Mouse (Mus musculus): ENCODE measurements around the gene Myo10. TPM values are rescaled to one million over a fixed set of nuclear protein-coding genes. Genes with fewer than 3 reads are reported as not detected.

Gene Myo10
- polyA plus RNA-seq, 1 experiment, result 32.8 TPM

DNA sequence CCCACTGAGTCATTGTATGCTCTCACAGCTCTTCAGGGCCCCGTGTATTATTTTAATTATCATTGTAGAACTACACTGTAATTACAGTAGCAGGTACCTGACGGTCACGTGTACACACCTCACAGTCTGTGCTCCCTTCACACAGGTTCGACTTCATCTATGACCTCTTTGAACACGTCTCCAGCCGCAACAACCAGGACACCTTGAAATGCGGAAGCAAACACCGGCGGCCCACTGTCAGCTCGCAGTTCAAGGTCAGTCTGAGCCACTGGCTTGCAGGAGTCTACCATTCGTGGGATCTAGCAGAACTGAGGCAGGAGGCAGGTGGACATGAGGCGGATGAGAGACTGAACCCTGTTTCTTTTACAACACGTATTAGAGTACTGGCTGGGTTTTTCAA lies 119.9 kb downstream of the Myo10 start:
- TF ChIP-seq POLR2A (IDR thresholded peaks at IDR 0.05; ENCODE audit: extremely low read depth, insufficient read depth, low read length) (no peak), CTCF (IDR thresholded peaks at IDR 0.05; ENCODE audit: extremely low read depth, insufficient read depth, low read length) (no peak)
- Histone ChIP-seq H3K4me3 (ENCODE audit: insufficient read depth, low read length) (no peak overlapping the region), H3K4me1 (ENCODE audit: control insufficient read depth, insufficient read depth, low read length) (no peaks in the 10 kb centered on the region), H3K27ac (ENCODE audit: insufficient read depth, low read length) (no peak overlapping the region)

GRCm38 (mm10) chr15:25751510-25751909 lies 129.2 kb downstream of the Myo10 start:
- no peak for TF ChIP-seq CTCF (IDR thresholded peaks at IDR 0.05; ENCODE audit: extremely low read depth, insufficient read depth, low read length)
- no peak for TF ChIP-seq POLR2A (IDR thresholded peaks at IDR 0.05; ENCODE audit: extremely low read depth, insufficient read depth, low read length)
- Histone ChIP-seq H3K4me3 (ENCODE audit: insufficient read depth, low read length) (no peak overlapping the region), H3K4me1 (ENCODE audit: control insufficient read depth, insufficient read depth, low read length) (no peaks in the 10 kb centered on the region), H3K27ac (ENCODE audit: insufficient read depth, low read length) (no peak overlapping the region)

DNA sequence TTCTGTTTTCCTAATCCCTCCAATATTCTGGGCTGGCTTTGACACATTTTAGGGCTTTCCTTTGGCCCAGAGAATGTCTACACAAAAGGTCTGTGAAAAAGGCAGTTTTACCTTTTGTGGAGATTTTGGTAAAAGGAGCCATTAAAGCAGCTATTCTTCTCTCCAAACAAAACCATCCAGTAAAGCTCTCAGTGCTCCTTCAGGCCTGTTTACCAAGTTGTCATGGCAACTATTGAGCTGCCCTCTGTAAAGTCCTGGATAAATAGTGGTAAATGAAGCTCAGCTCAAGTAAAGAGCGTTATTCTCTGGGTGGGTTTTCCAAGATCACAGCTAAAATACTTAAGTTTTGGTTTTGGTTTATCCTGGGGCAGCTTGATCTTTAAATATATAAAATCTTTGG lies 130.3 kb downstream of the Myo10 start:
- no peaks in the 10 kb centered on the region for H3K4me1 ChIP-seq (ENCODE audit: control insufficient read depth, insufficient read depth, low read length)
- 0 out of 2 replicates have a peak overlapping the region, but pooled peaks have one; percentile 35 for H3K27ac ChIP-seq (ENCODE audit: insufficient read depth, low read length)
- peak overlapping the region; percentile 39; the same call in 1 of the 2 replicates for H3K4me3 ChIP-seq (ENCODE audit: insufficient read depth, low read length)
- no peak for TF ChIP-seq POLR2A (IDR thresholded peaks at IDR 0.05; ENCODE audit: extremely low read depth, insufficient read depth, low read length)
- no peak for TF ChIP-seq CTCF (IDR thresholded peaks at IDR 0.05; ENCODE audit: extremely low read depth, insufficient read depth, low read length)

DNA sequence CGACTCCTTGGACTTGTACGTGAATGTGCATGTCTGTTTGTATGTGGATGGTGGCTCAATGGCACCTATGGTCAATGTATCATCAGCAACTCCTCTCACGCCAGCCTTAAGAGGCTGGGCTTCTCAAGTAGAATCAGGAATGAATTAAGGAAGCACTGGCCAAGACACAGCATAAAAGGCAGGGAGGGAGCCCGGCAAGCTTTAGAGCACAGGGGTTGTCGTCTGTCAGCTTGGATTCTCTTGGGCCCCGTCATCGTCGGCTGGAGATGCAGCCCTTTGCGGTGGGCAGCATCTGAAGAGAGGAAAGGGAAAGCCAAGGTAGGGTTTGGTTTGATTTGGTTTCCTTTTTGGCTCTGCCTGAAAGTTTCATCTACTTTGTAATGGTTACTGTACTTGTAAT lies 130.7 kb downstream of the Myo10 start:
- Histone ChIP-seq H3K4me3 (ENCODE audit: insufficient read depth, low read length) (peak overlapping the region; percentile 39), H3K4me1 (ENCODE audit: control insufficient read depth, insufficient read depth, low read length) (no peaks in the 10 kb centered on the region), H3K27ac (ENCODE audit: insufficient read depth, low read length) (peak overlapping the region; percentile 35; the same call in 1 of the 2 replicates)
- TF ChIP-seq CTCF (IDR thresholded peaks at IDR 0.05; ENCODE audit: extremely low read depth, insufficient read depth, low read length) (no peak), POLR2A (IDR thresholded peaks at IDR 0.05; ENCODE audit: extremely low read depth, insufficient read depth, low read length) (no peak)

DNA sequence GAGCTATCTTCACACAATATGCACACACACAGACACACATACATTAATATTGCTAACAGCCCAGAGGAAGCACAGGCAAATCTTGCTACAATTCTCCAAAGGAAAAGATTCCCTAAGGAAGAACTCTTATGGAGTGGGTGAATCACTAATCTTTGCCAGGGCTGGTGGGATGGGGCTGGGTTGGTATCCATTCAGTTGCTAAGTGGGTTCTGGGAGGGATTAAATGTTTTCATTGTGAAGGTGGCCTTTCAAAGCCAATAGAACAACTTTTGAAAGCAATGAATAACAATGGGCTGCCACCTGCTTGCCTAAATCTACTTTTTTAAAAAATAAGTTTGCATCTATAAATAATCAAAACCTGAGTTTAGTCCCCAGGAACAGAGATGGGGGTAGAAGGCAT lies 131.6 kb downstream of the Myo10 start:
- Histone ChIP-seq H3K4me1 (ENCODE audit: control insufficient read depth, insufficient read depth, low read length) (no peaks in the 10 kb centered on the region), H3K4me3 (ENCODE audit: insufficient read depth, low read length) (peak overlapping the region; percentile 21), H3K27ac (ENCODE audit: insufficient read depth, low read length) (0 out of 2 replicates have a peak overlapping the region, but pooled peaks have one; percentile 22)
- TF ChIP-seq POLR2A (IDR thresholded peaks at IDR 0.05; ENCODE audit: extremely low read depth, insufficient read depth, low read length) (no peak), CTCF (IDR thresholded peaks at IDR 0.05; ENCODE audit: extremely low read depth, insufficient read depth, low read length) (no peak)

- H3K4me3 ChIP-seq (ENCODE audit: insufficient read depth, low read length), result peak overlapping the region; percentile 23
- H3K4me1 ChIP-seq (ENCODE audit: control insufficient read depth, insufficient read depth, low read length), result no peaks in the 10 kb centered on the region
- no peak for TF ChIP-seq POLR2A (IDR thresholded peaks at IDR 0.05; ENCODE audit: extremely low read depth, insufficient read depth, low read length)
- no peak for TF ChIP-seq CTCF (IDR thresholded peaks at IDR 0.05; ENCODE audit: extremely low read depth, insufficient read depth, low read length)
- 0 out of 2 replicates have a peak overlapping the region, but pooled peaks have one; percentile 22 for H3K27ac ChIP-seq (ENCODE audit: insufficient read depth, low read length)
These were observed 132.1 kb downstream of the Myo10 start for GRCm38 (mm10) chr15:25754342-25754951.

DNA sequence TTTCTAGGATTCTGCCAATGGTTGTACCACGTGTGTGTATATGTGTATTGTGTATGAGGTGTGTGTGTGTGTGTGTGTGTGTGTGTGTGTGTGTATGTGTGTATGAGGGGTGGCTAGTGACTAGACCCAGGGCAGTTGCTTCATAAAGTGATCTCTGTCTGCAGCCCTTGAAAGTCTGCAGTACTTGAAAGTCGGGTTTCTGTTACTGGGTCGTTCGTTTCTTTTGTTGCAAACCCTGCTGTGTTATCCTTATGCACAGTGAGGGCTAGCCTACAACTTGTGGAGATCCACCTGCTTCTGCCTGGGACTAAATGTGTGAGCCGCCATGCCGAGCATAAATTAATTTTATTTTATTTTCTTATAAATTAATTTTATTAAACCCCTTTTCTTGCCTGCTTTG lies 133.2 kb downstream of the Myo10 start:
- no peak for TF ChIP-seq CTCF (IDR thresholded peaks at IDR 0.05; ENCODE audit: extremely low read depth, insufficient read depth, low read length)
- Histone ChIP-seq H3K4me3 (ENCODE audit: insufficient read depth, low read length) (no peak overlapping the region), H3K4me1 (ENCODE audit: control insufficient read depth, insufficient read depth, low read length) (no peaks in the 10 kb centered on the region), H3K27ac (ENCODE audit: insufficient read depth, low read length) (0 out of 2 replicates have a peak overlapping the region, but pooled peaks have one; percentile 14)

GRCm38 (mm10) chr15:25756072-25756471 lies 133.7 kb downstream of the Myo10 start:
- Histone ChIP-seq H3K27ac (ENCODE audit: insufficient read depth, low read length) (no peak overlapping the region), H3K4me3 (ENCODE audit: insufficient read depth, low read length) (no peak overlapping the region), H3K4me1 (ENCODE audit: control insufficient read depth, insufficient read depth, low read length) (no peaks in the 10 kb centered on the region)
- TF ChIP-seq CTCF (IDR thresholded peaks at IDR 0.05; ENCODE audit: extremely low read depth, insufficient read depth, low read length) (no peak), POLR2A (IDR thresholded peaks at IDR 0.05; ENCODE audit: extremely low read depth, insufficient read depth, low read length) (no peak)

DNA sequence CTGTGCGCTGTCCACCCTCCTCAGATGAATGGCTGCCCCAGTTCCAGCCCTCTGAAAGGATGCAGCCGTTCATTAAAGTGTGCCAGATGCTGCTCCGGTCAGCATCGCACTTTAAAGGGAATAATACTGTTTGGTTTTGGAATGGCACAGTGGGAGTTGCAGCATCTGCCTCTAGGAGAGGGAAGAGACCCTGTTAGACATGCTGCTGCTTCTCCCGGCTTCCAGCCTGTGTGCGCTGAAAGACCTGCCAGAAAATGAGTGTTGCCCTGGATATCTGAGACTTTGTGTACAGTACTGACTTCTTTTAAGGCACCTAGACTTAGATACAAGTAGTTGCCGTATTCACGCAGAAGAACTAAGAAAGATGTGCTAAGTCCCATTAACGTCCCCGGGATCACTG lies 135.7 kb downstream of the Myo10 start:
- peak overlapping the region; percentile 72; the same call in 1 of the 2 replicates for H3K27ac ChIP-seq (ENCODE audit: insufficient read depth, low read length)
- H3K4me3 ChIP-seq (ENCODE audit: insufficient read depth, low read length), result peak overlapping the region; percentile 27; the same call in 1 of the 2 replicates
- peaks cover 1% of the 10 kb centered on the region for H3K4me1 ChIP-seq (ENCODE audit: control insufficient read depth, insufficient read depth, low read length)
- TF ChIP-seq CTCF (IDR thresholded peaks at IDR 0.05; ENCODE audit: extremely low read depth, insufficient read depth, low read length), result no peak
- no peak for TF ChIP-seq POLR2A (IDR thresholded peaks at IDR 0.05; ENCODE audit: extremely low read depth, insufficient read depth, low read length)

- peak overlapping the region; percentile 27 for H3K4me3 ChIP-seq (ENCODE audit: insufficient read depth, low read length)
- TF ChIP-seq POLR2A (IDR thresholded peaks at IDR 0.05; ENCODE audit: extremely low read depth, insufficient read depth, low read length) (no peak), CTCF (IDR thresholded peaks at IDR 0.05; ENCODE audit: extremely low read depth, insufficient read depth, low read length) (no peak)
These were observed 136.3 kb downstream of the Myo10 start for GRCm38 (mm10) chr15:25758500-25759086.

More at GRCm38 (mm10) chr15:25758500-25759086, 136.3 kb downstream of the Myo10 start:
- Histone ChIP-seq H3K4me1 (ENCODE audit: control insufficient read depth, insufficient read depth, low read length) (peaks cover 1% of the 10 kb centered on the region), H3K27ac (ENCODE audit: insufficient read depth, low read length) (peak overlapping the region; percentile 72; the same call in 1 of the 2 replicates)

All from cortical plate, adult 2 months (tissue).